Mouse (Mus musculus): Measurements from ENCODE around the gene Eif2ak4.

Gene Eif2ak4

DNA sequence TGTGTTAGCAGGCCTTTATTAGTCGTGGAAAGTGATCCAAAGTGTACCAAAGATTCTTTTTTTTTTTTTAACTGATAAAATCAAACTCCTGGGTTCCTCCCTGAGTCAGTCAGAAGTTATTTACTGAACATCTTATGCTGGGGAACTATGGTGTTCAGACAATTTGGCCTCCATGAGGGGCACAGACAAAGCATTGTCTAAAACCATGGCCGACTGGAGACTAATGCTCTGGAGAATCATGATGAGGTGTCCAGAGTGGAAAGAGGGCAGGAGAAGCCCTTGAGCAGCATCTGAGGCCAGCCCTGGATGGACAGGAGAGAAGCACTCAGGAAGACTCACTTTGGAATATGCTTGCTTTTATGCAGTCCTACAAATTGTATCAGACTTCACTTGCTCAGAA is 18.4 kb downstream of the Eif2ak4 start:
- DNase-seq: no peak

DNA sequence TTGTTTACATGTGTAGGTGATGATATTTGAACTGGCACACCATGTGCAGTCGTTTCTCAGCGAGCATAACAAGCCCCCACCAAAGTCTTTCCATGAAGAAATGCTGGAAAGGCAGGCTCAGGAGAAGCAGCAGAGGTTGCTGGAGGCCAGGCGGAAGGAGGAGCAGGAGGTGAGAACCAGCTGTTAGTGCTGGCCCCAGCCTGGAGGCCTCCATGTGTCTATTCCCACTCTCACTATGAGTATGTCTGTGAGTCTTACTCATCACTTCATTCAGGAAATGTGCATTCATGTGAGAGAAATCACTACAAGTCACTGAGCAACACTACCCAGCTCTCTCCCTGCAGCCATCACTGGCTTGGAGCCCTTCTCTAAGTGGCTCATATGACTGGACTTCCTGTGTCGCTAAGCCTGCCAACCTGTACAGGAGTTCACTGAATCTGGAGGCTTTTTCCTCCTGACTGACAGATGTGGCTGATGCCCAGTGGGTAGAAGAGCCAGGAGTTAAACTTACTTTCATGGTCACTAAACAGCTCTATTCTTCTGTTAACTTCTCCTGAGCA is 20.0 kb downstream of the Eif2ak4 start:
- DNase-seq: no peak

DNA sequence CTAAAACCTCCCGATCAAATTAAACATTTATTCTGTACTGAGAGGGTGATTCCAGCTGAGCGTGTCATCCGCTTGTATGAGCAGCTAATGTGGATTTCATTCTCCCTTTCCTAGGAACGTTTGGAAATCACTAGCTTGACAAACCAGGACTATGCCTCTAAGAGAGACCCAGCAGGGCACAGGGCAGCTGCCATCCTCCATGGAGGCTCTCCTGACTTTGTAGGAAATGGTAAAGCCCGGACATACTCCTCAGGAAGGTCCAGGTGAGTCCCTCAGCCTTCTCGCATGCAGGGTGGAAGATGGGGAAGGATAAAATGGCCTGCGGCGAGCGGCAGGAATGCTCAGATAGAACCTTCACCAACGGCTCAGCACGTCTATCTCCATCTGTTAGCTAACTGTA is 24.4 kb downstream of the Eif2ak4 start:
- DNase-seq: no peak

DNA sequence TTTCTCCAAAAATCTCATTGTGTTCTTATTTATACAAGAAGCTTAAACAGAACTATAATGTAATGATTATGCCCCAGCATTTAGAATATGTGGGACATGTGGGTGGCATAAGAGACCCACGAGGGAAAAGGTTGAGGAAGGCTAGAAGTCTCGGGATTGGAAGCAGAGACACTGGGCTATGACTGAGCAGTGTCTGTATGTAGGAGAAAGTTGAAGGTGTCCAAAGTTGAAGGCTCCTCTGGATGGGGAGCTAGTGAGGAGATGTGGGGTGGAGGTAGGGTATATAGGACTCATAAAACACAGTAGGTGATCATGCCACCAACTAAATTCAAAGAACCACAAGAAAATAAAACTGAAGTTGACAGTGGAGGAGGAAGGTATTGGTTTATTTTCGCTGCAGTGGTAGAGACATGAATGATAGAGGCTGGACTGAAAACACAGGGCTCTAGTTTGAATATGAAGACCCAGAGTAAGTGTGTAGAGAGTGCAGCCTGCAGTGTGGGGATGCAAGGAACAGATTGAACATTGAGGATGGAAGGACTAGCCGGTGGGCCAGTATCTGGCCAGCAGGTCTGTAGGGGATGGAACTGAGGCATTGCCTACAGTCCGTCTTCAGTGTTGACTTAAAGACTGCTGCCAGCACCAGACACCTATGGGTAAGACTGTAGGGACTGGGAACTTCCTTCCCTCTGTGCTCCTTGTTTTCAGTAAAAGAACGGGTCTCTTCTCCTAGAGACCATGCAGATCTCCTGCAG is 27.4 kb downstream of the Eif2ak4 start:
- DNase-seq: no peak

DNA sequence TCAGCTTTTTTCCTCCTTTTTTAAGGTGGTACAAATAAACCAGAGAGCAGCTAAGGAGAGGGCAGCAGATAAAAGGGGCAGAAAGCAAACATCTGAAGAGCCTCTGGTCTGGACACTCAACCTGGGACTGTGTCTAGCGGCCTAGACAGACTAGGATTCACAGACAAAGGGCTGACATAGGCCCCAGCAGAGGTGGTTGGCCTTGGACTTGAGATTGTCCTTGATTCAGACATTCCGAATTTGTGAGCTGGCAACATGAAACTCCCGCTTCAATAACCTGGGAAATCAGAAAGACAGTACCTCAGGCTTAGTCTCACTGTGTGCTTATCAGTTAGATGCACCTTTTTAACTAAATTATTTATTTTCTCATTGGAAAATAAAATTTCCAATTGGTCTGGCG is 29.7 kb downstream of the Eif2ak4 start:
- no peak for DNase-seq

DNA sequence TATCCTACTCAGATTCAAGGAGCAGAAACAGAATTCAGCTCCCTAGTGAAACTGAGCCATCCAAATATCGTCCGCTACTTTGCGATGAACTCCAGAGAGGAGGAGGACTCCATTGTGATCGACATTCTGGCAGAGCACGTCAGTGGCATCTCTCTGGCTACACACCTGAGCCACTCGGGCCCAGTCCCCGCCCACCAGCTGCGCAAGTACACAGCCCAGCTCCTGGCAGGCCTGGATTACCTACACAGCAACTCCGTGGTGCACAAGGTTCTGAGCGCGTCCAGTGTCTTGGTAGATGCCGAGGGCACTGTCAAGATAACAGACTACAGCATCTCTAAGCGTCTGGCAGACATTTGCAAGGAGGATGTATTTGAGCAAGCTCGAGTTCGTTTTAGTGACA is 33.5 kb downstream of the Eif2ak4 start:
- no peak for DNase-seq

DNA sequence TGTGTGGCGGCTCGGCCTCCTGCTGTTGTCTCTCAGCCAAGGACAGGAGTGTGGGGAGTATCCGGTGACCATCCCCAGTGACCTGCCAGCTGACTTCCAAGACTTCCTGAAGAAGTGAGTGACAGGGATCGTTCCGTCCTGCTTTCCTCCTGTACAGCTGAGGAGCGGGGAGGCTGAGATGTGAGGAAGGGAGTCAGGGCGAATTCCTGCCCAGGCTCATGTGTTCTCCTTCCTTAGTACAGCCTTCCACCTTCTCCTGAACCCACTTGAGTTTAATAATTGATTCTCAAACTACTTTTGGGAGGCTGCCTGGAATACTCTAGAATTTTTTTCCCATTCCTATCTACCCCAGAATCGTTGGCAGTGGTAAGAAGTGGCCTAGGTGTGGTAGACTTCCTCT is 34.0 kb downstream of the Eif2ak4 start:
- no peak for DNase-seq

DNA sequence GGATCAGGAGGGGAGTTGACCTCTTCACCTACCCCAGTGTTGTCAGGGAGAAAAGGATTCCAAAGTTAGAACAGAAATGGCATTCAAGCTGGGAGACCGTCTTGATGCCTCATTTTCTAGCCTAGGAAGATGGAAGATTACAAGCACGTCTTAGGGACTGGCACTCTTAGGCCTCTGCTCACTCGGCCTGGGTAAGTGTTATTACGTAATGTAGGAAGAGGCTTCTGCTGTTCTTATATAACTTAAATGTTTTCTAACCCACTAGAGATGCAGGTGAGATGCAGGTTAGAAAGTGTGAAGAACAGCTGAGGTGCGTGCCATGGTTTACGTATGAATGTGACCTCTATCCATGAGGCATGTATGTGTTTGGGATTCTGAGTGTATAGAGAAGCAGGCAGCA is 39.9 kb downstream of the Eif2ak4 start:
- DNase-seq: no peak

DNA sequence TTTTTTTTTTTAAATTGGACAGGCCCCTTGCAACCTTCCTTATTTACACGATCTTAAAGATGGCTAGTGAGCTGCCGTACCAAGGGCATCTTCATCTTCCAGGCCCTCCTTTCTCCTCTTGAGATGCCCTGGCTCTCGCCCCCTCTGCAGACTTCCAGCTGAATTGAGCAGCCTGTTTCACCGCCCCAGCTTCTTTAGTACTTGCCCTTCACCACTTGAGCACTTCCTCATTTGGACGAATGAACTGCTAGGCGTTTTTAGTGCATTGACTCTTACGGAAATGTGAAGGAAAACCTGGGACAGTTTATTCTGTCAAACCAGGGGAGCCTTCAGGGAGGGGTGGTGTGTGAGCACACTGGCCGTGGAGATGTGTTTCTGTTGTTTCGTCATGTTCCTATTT is 40.9 kb downstream of the Eif2ak4 start:
- no peak for DNase-seq

DNA sequence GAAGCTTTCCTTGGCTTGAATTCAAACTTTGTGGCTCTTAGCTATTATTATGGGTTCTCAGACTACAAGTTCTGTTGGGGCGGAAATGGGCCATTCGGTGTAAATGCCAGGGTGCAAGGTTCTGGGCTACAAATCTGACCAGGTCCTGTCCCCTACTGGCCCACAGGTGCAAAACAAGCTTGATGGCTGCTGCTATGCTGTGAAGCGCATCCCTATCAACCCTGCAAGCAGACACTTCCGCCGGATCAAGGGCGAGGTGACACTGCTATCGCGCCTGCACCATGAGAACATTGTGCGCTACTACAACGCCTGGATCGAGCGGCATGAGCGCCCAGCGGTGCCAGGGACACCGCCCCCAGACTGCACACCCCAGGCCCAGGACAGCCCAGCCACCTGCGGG is 42.2 kb downstream of the Eif2ak4 start:
- DNase-seq: no peak

DNA sequence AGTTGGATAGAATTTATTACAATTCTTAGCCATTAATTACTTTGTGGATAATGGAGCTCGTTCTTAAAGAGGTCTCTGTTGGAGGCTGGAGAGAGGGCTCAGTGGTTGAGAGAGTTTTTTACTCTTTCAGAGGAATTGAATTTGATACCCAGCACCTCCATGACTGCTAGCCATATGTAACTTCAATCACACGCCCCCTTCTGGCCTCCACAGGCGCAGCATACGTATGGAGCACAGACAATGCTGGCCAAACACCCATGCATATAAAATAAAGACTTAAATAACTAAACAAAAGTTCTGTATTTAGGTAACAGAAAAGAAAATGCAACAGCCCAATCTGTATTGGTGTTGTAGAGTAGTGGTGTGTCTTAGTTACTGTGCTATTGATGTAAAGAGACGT is 43.2 kb downstream of the Eif2ak4 start:
- peak; percentile 44 for DNase-seq

DNA sequence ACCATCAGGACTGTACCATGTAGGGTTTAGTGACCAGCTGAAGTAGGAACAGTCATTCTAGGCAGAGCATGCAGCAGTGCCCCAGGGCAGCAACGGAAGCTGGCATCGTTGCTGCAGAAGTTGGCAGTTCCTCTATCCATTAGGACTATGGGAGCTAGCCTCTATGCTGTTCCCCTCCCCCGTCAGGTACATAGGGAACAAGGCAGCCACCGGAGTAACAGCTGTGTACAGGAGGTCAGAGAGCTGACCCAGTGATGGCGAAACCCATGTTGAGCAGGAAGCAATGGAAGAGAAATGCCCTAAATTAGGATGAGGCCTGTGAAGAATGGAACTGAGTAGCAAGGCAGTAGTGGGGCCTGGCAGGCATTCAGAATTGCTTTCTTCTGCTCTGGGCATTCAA is 53.8 kb downstream of the Eif2ak4 start:
- DNase-seq: no peak

DNA sequence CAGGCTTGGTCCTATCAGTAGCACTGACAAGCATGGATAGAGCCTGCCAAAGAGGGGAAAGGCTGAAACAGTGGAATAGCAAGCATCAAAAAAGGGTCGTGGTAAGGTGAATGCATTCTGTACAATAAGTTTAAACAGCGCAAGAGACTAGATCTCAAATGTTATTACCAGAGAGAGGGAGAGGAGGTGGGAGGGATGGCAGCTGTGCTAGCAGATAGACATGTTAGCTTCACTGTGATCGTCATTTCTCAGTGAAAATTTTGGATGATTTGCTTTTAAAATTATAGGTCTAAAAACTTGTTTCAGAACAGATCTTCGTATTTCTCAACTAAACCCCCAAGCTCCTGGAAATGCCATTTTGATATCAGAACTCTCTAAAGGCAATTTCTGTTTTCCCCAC is 54.3 kb downstream of the Eif2ak4 start:
- DNase-seq: no peak

DNA sequence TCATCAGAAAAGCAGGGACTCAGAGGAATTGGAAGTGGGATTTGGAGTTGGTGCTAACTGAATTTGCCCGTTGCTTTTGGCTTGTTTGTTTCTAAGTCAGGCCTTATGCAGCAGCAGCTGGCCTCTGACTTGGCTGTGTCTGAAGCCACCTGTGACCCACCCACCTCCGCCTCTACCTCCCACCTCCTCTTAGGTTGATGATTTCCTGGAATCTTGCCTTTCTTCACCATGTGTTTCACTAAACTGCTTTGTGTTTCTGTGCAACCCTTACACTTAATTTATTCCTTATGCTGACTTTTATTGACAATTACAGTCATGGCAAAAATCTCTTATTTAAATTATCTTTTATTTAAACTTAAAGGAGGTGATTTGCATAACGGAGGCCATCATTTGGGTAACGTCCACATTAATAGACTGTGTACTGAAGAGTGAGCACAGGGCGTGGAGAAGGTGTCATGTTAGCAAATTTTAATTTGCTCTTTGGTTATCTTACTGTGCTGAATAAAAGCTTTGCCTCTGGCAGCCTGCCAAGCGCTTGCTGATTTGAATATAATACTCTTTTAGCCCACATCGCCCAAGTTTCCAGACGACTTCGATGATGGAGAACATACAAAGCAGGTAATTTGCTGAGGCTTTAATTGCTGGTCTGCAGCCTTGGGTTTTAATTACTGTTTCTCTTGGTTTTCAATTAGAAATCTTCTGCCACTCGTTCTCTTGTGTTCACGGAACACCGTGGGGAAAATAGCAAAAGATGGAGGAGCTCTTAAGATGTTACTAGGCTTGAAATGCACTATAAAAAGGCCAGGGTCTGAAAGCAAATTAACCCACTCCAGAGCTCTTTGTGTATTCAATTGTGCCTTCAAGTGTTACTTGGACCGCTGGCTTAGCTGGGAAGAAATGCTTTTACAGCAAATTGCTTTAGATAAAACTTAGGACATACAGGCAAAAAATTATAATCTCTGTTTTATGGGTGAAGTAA is 57.6 kb downstream of the Eif2ak4 start:
- DNase-seq: no peak

DNA sequence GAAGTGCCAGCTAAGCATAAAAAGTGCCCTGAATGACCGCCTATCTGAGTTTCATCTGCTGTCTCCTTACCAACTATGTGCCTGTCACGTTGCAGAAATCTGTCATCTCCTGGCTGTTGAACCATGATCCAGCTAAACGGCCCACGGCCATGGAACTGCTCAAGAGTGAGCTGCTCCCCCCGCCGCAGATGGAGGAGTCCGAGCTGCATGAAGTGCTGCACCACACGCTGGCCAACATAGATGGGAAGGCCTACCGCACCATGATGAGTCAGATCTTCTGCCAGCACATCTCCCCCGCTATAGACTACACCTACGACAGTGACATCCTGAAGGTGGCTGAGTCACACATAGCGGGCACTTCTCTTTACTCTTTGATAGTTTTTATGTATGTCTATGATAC is 59.8 kb downstream of the Eif2ak4 start:
- DNase-seq: no peak

DNA sequence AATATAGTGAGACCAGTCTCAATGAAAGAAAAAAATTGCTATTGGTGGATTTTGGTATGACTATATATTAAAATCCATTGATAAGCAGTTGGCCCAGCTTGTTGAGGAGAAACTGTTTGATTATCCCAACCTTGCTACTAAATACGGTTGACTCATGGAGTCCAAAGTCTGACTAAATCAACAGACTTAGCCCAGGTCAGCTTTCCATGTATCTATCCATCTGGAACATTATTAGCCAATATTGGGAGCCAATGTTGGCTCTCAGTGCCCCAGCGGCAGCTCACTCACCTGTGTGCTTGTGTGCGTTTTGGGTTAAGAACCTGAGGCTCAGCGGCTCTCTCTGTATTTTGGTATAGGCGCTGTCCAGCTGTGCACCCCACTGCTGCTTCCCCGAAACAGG is 62.6 kb downstream of the Eif2ak4 start:
- DNase-seq: no peak

DNA sequence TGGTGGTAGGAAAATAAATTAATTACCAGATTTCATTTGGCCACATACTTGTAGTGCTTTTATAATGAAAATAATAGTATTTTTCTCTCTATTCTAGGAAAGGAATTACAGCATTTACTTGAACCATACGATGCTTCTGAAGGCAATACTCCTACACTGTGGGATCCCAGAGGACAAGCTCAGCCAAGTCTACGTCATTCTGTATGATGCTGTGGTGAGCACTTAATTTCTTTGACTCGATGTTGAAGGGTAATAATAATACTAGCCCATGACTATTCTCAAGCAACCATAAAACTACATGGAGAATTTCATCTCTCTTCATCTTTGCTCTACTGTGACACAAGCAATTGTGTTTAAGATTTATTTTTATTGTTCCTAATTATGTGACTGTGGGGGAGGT is 68.6 kb downstream of the Eif2ak4 start:
- no peak for DNase-seq

DNA sequence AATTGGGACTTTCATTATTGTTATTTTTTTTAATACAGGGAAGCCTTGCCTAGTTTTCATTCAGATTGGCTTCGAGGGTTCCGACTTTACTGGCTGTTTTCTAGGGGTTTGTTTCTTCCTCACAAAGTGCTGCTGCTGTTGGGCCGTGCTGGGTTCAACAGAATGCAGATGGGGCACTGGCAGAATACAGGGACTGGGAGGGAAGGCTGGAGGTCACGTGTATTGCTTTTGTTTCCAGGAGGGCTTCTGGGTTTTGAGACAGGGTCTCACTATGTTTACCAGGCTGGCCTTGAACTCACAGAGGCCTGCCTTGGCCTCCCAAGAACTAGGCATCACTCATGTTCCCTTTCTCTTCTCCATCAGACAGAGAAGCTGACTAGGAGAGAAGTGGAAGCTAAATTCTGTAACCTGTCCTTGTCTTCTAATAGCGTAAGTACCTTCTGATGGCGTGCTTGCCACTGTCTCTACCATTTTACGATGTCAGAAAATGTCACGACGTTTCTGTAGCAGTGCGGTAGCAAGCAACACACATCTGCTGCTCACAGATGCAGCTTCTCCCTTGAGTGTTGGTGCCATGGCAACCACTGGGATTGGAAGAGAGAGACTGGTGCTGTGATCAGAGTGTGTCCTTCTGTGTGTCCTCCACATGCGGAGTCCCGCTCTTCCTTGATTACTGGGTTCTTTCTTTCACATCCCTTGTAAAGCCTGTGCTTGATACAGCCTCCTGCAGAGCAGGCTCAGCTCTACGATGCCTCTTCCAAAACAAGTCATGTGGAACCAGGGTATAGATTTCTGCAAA is 69.2 kb downstream of the Eif2ak4 start:
- DNase-seq: no peak

DNA sequence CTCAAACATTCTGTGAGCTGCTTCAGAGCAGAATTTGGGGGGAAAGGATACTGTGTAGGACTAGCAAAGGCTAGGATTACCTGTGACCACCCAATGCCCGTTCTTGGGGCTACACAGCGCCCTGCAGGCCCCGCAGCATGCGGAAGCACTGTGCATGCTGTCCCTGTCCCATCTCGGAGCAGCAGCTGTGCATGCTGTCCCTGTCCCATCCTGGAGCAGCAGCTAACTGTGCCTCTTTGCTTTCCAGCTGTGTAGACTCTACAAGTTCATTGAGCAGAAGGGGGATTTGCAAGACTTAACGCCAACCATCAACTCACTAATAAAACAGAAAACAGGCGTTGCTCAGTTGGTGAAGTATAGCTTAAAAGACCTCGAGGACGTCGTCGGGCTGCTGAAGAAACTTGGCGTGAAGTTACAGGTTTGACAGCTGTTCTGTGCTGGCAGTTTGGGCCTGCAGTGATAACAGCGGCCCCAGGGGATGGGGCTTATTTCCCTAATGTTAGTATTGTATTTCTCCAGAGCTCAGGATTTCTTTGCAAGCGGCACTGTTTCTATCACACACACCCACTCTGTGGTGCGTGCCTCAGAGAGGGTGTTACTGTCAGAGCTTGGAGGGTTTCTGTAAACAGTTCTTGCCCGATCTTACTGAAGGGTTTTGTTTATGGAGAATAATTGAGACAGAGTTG is 73.2 kb downstream of the Eif2ak4 start:
- DNase-seq: no peak

DNA sequence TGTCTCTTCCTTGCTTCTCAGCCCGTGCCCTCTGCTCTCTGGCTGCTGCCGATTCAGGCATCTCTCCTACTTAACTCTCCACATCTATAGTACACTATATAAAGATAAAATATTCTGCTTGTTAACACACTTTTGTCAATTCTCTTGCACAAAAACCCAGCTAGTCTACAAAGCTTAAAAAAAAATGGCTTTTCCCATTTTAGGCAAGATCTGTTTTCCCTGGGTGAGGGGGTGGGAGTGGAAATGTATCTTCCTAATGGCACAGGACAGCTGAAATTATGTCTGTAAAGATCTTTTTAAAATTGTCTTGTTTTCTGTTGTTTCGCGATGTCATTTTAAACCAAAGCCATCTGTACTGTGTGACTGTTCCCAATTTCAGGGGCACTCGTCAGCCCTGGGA is 75.1 kb downstream of the Eif2ak4 start:
- DNase-seq: no peak

DNA sequence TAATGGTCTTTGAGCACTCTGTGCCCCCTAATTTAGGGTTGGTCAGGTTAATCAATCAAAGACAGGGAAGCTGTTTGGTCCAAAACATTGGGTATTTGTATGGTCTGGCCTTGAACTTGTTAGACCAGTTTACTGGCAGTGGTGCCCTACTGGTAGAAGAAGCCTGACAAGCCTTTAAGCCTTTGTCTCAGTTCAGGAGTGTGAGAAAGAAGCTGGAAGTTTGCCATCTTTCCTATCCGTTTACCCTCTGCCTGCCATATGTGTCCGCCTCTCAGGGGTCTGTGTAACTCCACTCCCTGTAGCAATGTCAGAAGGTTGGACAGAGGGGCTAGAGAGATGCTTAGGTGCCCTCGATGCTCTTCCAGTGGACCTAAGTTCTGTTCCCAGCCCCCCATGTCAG is 76.0 kb downstream of the Eif2ak4 start:
- DNase-seq: no peak

DNA sequence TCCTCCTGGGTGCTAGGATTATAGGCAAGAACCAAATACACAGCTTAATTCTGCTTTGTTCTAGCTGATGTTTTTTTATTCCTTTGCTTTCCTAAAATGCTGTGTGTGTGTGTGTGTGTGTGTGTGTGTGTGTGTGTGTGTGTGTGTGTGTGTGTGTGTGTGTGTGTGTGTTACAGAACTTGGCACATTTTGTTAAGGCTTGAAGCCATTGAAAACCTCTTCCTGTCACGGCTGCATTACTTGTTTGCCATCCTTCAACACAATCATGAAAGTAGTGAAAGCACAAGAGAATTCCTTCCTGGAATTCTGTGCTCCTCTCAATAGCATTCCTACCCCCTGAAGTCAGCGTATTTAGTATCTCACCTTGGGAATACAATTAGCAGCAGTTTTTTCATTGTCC is 77.5 kb downstream of the Eif2ak4 start:
- no peak for DNase-seq

DNA sequence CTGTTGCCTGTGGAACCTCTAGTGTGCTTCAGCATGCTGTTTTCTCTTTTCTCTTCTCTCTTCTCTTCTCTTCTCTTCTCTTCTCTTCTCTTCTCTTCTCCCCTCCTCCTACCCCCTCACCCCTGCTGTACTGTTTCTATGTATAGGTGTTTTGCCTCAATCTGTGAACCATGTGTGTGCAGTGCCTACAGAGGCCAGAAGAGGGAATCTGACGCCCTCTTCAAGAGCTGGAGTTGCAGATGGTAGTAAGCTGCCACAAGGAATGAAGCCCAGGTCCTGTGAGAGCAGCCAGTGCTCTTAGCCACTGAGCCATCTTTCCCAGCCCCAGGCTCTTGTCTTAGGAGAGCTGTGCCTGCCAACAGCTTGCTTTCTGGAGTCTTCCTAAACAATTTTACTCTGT is 78.2 kb downstream of the Eif2ak4 start:
- no peak for DNase-seq

All from cerebellum, adult 9-10 months (tissue).